Mouse (Mus musculus) pancreas, adult 10 weeks (tissue): Measurements from ENCODE around the gene Zbed3. TPM values are rescaled to one million over a fixed set of nuclear protein-coding genes. Genes with fewer than 3 reads are reported as not detected.

Source experiments
- polyA plus RNA-seq: library from polyadenylated mRNA; stranded (reverse); fragments of 350-450 nt; fragmentation: Illumina TruSeq; extraction: RNeasy Lipid Tissue Mini Kit (QIAGEN cat#74804); gene quantifications from one replicate; pipeline ENCODE4 v1.2.3, GENCODE M21; 2015; ENCODE audit warnings: low read depth, low replicate concordance; ENCODE audit not compliant: insufficient read depth

The Zbed3 gene
- 6.2 TPM for polyA plus RNA-seq

DNA sequence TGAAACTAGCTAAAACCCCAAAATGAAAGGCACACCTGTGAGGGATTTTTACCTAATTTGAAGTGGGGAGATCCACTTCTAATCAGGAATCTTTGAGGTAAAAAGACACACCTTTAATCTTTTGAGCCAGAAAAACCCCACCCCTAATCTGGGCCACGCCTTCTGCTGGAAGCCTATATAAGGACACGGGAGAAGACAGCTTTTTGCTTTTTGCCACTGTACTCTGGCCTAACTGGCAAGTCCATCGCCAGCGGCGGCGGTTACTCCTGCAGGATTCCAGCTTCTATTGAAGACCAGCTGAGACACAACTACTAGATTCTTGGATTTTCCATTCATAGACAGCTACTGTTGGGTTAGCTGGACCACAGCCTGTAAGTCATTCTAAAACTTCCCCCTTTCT lies at the start of gene Zbed3:
Gene Zbed3, plus strand, starts transcription at position 213 of the 400 bp plus-strand sequence.

GRCm38 (mm10) chr13:95374701-95375553 lies 51.5 kb downstream of the Zbed3 start, which contains the start of gene Aggf1:
TSS of gene Aggf1 (minus strand) at chr13:95375352.

Other genes starting within 250 kb of the Zbed3 start
- 1.2 TPM for gene Pde8b, start 73.3 kb upstream of the Zbed3 start, polyA plus RNA-seq
- 6.5 TPM for gene Aggf1, start 51.7 kb downstream of the Zbed3 start, polyA plus RNA-seq
- gene Crhbp, start 121.3 kb downstream of the Zbed3 start, polyA plus RNA-seq = not detected
- not detected for gene S100z, start 155.1 kb downstream of the Zbed3 start, polyA plus RNA-seq
- 1.6 TPM for gene F2rl1, start 201.6 kb downstream of the Zbed3 start, polyA plus RNA-seq